Mouse (Mus musculus) layer of hippocampus, postnatal 25 days (tissue): ENCODE data around the gene Kif6. TPM values are rescaled to one million over a fixed set of nuclear protein-coding genes. Genes with fewer than 3 reads are reported as not detected.

Experiments used
- DNase-seq, 2 experiments: peaks; one replicate each; pipeline ENCODE4 v3.0.0; 2022; ENCODE audit warnings: mixed read lengths in 2 of 2, low spot score in 1 of 2; ENCODE audit errors: extremely low spot score in 1 of 2
- total RNA-seq, 2 experiments: library from RNA; stranded (reverse); gene quantifications; 2 replicates each; pipeline ENCODE4 v1.2.3; 2021

Gene Kif6
- total RNA-seq, 2 experiments from 2014 or later, result 3.0 to 3.9 TPM

- no peak for DNase-seq
Observed at GRCm38 (mm10) chr17:49734079-49734478, 119.1 kb downstream of the Kif6 start.

GRCm38 (mm10) chr17:49734776-49735175 lies 119.8 kb downstream of the Kif6 start:
- DNase-seq, result no peak

GRCm38 (mm10) chr17:49736364-49736763 lies 121.4 kb downstream of the Kif6 start:
- DNase-seq, result no peak

- DNase-seq, result no peak
Observed at GRCm38 (mm10) chr17:49737217-49737774, 122.4 kb downstream of the Kif6 start.

DNA sequence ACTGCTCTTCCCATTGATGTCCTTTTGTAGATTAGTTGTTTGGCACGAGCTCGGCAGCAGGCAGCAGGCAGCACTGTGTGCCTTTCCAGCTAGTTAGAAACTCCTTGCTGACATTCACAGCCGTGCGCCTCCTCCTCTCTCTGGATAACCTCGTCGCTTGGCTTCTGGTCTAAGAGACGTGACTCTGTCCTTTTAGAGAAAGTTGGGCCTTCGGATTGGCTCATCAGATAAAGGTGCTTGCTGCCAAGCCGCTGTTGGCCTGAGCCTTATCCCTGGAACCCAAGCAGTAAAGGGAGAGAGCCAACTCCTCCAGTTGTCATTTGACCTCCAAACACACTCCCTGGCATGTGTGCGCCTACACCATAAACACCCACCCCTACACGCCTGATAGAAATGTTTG lies 123.4 kb downstream of the Kif6 start:
- no peak for DNase-seq

- DNase-seq, result no peak
Observed at GRCm38 (mm10) chr17:49739896-49740679, 125.2 kb downstream of the Kif6 start.

- no peak for DNase-seq
Observed at GRCm38 (mm10) chr17:49741172-49741571, 126.2 kb downstream of the Kif6 start.

- no peak for DNase-seq
Observed at GRCm38 (mm10) chr17:49741927-49742326, 127.0 kb downstream of the Kif6 start.

DNA sequence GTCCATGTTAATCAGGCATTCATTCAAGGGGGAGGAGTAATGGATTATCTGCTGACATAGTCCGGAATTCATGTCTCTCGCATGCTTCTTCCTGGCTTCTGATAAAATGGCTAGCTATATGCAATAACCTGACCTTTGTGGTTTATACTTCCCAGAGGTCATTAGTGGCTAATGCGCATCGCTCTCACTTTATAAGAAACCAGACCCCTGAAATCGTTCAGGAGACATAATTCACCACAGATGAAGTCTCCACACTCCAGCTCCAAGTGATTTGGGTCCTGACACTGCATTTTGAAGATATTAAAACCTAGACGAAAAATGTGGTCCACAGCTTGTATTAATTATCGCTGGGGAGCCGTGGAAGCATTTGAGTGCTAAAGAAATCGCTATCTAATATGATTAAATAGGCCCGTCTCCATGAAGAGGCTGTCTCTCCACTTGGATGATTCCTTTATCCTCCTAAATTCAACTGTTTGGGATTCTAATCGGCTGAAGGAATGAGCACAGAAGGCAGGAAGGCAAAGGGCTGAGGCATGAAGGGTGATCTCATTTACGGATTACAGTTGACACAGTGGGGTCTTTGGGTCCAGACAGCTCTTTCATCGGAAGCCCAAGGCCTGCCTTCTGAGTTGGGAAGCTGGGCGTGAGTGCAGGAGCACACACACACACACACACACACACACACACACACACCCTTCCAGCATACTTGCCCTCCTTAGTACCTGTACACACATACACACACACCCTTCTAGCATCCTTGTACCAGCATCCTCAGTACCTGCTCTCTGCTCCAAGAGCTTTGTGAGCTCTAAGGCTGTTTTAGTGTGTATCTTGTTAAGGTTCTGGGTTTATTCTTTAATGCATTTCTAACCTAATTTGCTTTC lies 128.9 kb downstream of the Kif6 start:
- no peak for DNase-seq

DNA sequence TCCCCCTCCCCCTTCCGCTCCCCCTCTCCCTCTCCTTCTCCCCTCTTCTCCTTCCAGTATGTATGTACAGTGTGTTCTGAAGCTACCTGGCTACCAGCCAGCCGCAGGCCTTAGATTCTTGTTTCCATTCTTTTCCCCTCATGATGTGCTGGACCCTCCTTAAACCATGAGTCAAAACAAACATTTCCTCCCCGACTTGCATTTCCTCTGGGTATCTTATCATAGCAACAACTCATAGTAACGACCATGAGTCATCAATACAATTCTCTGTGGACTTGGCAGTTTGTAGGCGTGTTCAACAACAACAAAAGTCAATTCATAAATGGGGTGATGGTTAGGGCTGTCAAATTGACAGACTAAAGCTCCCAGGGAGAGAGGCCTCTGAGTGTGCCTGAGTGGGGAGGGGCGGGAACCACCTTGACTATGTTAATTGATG lies 136.0 kb downstream of the Kif6 start:
- no peak for DNase-seq

- no peak for DNase-seq
Observed at GRCm38 (mm10) chr17:49753874-49754273, 138.9 kb downstream of the Kif6 start.

DNA sequence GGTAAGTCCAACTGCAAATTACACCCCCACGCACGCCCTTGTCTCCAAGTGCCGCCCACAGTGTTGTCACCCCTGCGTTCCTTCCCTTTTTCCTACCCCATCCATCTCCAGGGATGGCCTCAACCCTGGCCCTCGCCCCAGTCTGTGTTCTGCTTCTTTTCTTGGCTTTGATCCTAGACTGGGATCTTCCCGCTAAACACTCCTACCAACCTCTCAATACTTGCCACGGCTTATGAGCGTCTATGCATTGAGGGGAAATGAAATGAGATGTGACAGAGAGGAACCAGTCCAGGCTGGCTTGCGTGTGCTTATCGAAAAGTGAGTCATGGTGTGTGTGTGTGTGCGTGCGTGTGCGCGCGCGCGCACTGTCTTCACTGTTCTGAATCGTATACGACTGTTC lies 141.9 kb downstream of the Kif6 start:
- no peak for DNase-seq

DNA sequence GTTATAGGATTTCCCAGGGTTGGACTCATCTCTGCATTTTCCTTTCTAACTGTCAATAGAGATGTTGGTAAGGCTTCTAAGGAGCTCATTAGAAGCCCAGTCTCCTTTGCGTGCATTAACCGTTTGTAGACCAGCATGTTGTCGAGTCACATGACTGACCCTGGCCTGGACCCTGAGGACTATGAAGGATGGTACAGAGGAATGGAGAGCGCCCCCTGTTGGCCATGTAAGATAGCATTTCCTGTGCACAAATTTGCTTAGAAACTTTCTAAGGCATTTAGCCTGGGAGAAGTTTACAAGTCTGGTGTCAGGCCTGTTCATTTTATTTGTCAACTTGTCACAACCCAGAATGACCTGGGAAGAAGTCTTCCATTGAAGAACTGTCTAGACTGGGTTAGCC lies 144.1 kb downstream of the Kif6 start:
- no peak for DNase-seq

- no peak for DNase-seq
Observed at GRCm38 (mm10) chr17:49761260-49761659, 146.3 kb downstream of the Kif6 start.

GRCm38 (mm10) chr17:49761838-49762237 lies 146.9 kb downstream of the Kif6 start:
- no peak for DNase-seq

DNA sequence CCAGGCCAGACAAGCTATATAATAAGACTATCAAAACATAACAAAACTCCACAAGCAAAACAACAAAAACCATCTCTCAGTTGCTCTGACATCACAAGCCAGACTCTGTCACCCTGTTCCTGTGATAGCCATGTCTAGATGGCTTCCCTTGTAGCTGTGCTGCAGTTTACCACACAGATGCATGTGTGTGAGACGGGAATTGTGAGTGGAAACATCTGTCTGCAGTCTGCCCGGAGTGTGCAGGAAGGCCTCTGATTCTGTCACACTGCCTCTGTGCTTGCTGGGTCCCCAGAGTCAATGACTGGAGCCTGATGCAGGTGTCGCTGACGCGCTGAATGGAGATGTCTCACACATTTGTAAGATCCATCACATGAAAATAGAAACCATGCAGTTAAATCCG lies 150.0 kb downstream of the Kif6 start:
- no peak for DNase-seq

GRCm38 (mm10) chr17:49767717-49768370 lies 152.9 kb downstream of the Kif6 start:
- DNase-seq, result no peak

GRCm38 (mm10) chr17:49771703-49772315 lies 156.9 kb downstream of the Kif6 start:
- no peak for DNase-seq

GRCm38 (mm10) chr17:49777115-49777839 lies 162.3 kb downstream of the Kif6 start:
- no peak for DNase-seq

- DNase-seq, result no peak
Observed at GRCm38 (mm10) chr17:49779066-49779465, 164.1 kb downstream of the Kif6 start.
